Mouse (Mus musculus) megakaryocyte-erythroid progenitor cell, adult 5-6 weeks (primary cell): ENCODE measurements around the gene Yipf6. TPM values are rescaled to one million over a fixed set of nuclear protein-coding genes. Genes with fewer than 3 reads are reported as not detected.
"Not testable (repeated sequence)": the region's sequence is repeated elsewhere in the genome, so short reads cannot be mapped to it uniquely, and the experiment has no call there.

Experiments used
- ATAC-seq: replicated peaks from 2 replicates; pipeline ENCODE4 v1.8.0; 2016; ENCODE audit warnings: mild to moderate bottlenecking, inconsistent platforms; ENCODE audit not compliant: severe bottlenecking, poor library complexity, low FRiP score, low TSS enrichment
- total RNA-seq, 2 experiments: library from RNA; stranded (forward) in 1 of 2; stranded (reverse) in 1 of 2; fragments of 200-1000, 215-1000 nt in 1 of 2; fragments of >200 nt in 1 of 2; fragmentation: Nextera tagmentation in 1 of 2; gene quantifications; 2 replicates each; pipeline ENCODE4 v1.2.3; 2014 to 2017

Gene Yipf6
- total RNA-seq (2014; fragmentation: Nextera tagmentation) (30.8 and 32.5 TPM in 2 replicates), total RNA-seq (2017) (42.4 and 42.5 TPM in 2 replicates)

GRCm38 (mm10) chrX:98936101-98936500 is at the start of gene Yipf6:
Gene Yipf6, plus strand, starts transcription at chrX:98936316.
- ATAC-seq: no peak

- no peak for ATAC-seq
Measured at GRCm38 (mm10) chrX:98890072-98890405, 46.1 kb upstream of the Yipf6 start.

GRCm38 (mm10) chrX:98890406-98891116 is 45.6 kb upstream of the Yipf6 start, which contains the start of gene Ophn1:
Gene Ophn1, minus strand, starts transcription at chrX:98891025.
- 0 out of 2 replicates have a peak, but pooled peaks have one; percentile 41 for ATAC-seq

- ATAC-seq: no peak
Measured at GRCm38 (mm10) chrX:98898307-98898706, 37.8 kb upstream of the Yipf6 start.

GRCm38 (mm10) chrX:98904226-98904625 is 31.9 kb upstream of the Yipf6 start:
- ATAC-seq: no peak

GRCm38 (mm10) chrX:98908910-98909309 is 27.2 kb upstream of the Yipf6 start:
- peak; percentile 99 for ATAC-seq

- ATAC-seq: peak; percentile 91; the same call in 1 of the 2 replicates
Measured at GRCm38 (mm10) chrX:98919423-98919822, 16.7 kb upstream of the Yipf6 start.

- ATAC-seq: peak; percentile 88
Measured at GRCm38 (mm10) chrX:98936707-98937554, 815 bp downstream of the Yipf6 start.

GRCm38 (mm10) chrX:98937555-98938294 is 1.6 kb downstream of the Yipf6 start:
- peak; percentile 73 for ATAC-seq

GRCm38 (mm10) chrX:98953941-98954340 is 17.8 kb downstream of the Yipf6 start:
- ATAC-seq: no peak

- peak; percentile 93 for ATAC-seq
Measured at GRCm38 (mm10) chrX:98958287-98958686, 22.2 kb downstream of the Yipf6 start.

GRCm38 (mm10) chrX:98959050-98959449 is 22.9 kb downstream of the Yipf6 start:
- ATAC-seq: peak; percentile 44

GRCm38 (mm10) chrX:98963742-98964141 is 27.6 kb downstream of the Yipf6 start:
- no peak for ATAC-seq

GRCm38 (mm10) chrX:98964513-98964912 is 28.4 kb downstream of the Yipf6 start:
- no peak for ATAC-seq

- ATAC-seq: not testable (repeated sequence)
Measured at GRCm38 (mm10) chrX:98986611-98987010, 50.5 kb downstream of the Yipf6 start.

- peak; percentile 77; the same call in 1 of the 2 replicates for ATAC-seq
Measured at GRCm38 (mm10) chrX:98989574-98989973, 53.5 kb downstream of the Yipf6 start.
